Mouse (Mus musculus): Measurements from ENCODE around the gene Fmn2.

- no peak for TF ChIP-seq CTCF (IDR thresholded peaks at IDR 0.05; ENCODE audit: borderline replicate concordance, insufficient read depth, low read length)
- no peak for TF ChIP-seq POLR2A (IDR thresholded peaks at IDR 0.05; ENCODE audit: low read depth, low read length)
Measured at GRCm38 (mm10) chr1:174856188-174856587, 354.6 kb downstream of the Fmn2 start.
